Mouse (Mus musculus) ES-Bruce4 (cell line): ENCODE measurements around the gene Gm7945. TPM values are rescaled to one million over a fixed set of nuclear protein-coding genes. Genes with fewer than 3 reads are reported as not detected.
"Not testable (repeated sequence)": the region's sequence is repeated elsewhere in the genome, so short reads cannot be mapped to it uniquely, and the experiment has no call there.

Source experiments
- H3K27ac ChIP-seq: 2 replicates; pipeline ENCODE4 v1.5.1; 2012; ENCODE audit warnings: low read length, inconsistent platforms; ENCODE audit not compliant: insufficient read depth
- H3K27me3 ChIP-seq: 2 replicates; pipeline ENCODE4 v1.6.1; 2012; ENCODE audit warnings: mild to moderate bottlenecking, low read length, inconsistent platforms; ENCODE audit not compliant: control insufficient read depth, poor library complexity, insufficient read depth, severe bottlenecking
- H3K36me3 ChIP-seq: 2 replicates; pipeline ENCODE4 v1.6.1; 2012; ENCODE audit warnings: inconsistent platforms, mild to moderate bottlenecking, low read length, moderate library complexity; ENCODE audit not compliant: control insufficient read depth, poor library complexity, insufficient read depth, severe bottlenecking
- H3K4me1 ChIP-seq: one replicate; pipeline ENCODE4 v1.8.1; 2011; ENCODE audit warnings: low read length; ENCODE audit not compliant: control insufficient read depth, insufficient read depth
- H3K4me3 ChIP-seq: 2 replicates; pipeline ENCODE4 v1.5.1; 2011; ENCODE audit warnings: low read depth, mild to moderate bottlenecking, low read length
- H3K9ac ChIP-seq: 2 replicates; pipeline ENCODE4 v1.6.1; 2012; ENCODE audit warnings: low read depth, mild to moderate bottlenecking, inconsistent platforms; ENCODE audit not compliant: poor library complexity, severe bottlenecking
- H3K9me3 ChIP-seq: replicated peaks from 2 replicates; pipeline ENCODE4 v1.6.1; 2012; ENCODE audit warnings: mild to moderate bottlenecking, low read length, inconsistent platforms; ENCODE audit not compliant: control insufficient read depth, poor library complexity, insufficient read depth, severe bottlenecking
- CTCF ChIP-seq: IDR thresholded peaks from one replicate; pipeline ENCODE4 v1.8.1; 2011; ENCODE audit warnings: low read depth, low read length
- polyA plus RNA-seq: library from polyadenylated mRNA; stranded (reverse); fragments of >200 nt; gene quantifications from 2 replicates; pipeline ENCODE4 v1.2.4, GENCODE M21; 2011; ENCODE audit warnings: low read depth; ENCODE audit not compliant: missing spikeins, insufficient read depth, insufficient read length

The Gm7945 gene
- not detected in 2 replicates for polyA plus RNA-seq

DNA sequence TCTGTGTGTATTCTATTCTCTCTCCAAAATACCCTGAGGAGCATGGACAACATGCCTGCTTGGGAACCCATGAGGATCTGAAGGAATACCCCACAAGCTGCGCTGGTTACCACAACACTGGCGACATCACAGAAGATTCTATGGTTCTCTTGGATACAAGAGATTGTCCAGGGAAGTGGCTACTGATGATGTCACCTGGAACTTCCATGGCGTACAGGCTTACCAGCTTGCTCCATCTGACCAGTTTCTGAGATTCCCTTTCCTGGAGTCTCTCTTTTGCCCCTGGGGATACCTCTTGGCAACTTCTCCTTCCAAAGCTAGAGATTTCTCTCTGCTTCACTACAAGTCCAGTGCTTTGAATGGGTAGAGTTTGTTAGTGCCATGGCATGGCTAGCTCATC, at the start of gene Gm7945:
Gene Gm7945 (minus strand): TSS at position 101 of the 400 bp plus-strand sequence.
- not testable (repeated sequence) for H3K9me3 ChIP-seq, H3K4me1 ChIP-seq, H3K27me3 ChIP-seq, H3K27ac ChIP-seq, H3K9ac ChIP-seq, H3K36me3 ChIP-seq, H3K4me3 ChIP-seq

DNA sequence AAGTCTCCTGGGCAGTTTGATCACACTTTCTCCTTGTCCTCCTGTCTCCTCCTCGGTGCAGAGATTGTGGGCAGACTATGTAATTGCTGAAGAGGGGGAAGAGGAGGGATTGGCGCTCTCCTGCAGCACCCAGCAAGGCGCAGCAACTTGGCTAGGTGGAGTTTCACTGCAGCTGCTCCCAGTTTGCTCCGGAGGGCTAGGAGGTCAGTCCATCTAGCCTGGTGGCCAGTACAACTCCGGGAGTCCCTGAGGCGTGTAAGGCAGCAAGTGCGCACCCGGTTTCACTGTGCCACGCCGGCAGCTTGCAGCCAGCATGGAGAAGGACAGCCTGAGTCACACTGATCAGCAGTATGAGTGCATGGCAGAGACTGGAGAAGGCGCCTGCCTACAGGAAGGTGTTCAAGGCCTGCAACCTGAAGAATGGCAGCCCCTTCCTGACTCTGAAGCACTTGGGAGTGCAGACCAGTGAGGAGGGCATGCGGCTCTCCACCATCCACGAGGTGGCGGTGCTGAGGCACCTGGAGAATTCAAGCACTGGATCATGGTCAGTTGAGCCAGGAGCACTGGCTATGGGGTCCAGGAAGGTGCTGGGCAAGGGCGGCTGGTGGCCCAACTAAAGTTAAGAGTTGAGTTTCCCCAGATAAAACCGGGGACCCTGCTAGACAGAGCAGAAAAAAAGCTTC, 39.4 kb upstream of the Gm7945 start:
- not testable (repeated sequence) for H3K36me3 ChIP-seq, H3K9ac ChIP-seq, H3K27me3 ChIP-seq, H3K9me3 ChIP-seq, H3K4me1 ChIP-seq, H3K27ac ChIP-seq
- TF ChIP-seq CTCF, result peak; percentile 46
- H3K4me3 ChIP-seq, result peak overlapping the region; percentile 24; the same call in 1 of the 2 replicates

DNA sequence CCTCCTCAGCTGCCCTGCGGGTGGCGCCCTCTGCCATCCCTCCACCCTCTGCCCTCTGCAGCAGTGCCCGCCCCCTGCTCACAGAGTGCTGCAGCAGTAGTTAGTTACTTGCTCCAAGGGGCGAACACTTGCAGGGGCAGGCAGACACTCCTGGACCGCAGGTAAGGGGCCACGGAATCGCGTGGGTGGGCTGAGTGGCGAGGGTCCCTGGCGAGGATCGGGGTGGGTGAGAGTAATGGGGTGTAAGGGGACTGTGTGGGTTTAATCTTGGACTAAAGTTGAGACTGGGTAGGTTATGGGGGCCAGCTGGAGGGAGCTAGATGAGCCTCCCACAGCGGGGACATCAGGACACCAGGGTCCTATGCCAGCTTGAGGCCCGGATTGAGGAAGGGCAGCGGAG, 38.5 kb upstream of the Gm7945 start:
- H3K36me3 ChIP-seq, H3K9ac ChIP-seq, H3K4me3 ChIP-seq, H3K9me3 ChIP-seq, H3K4me1 ChIP-seq, H3K27ac ChIP-seq, H3K27me3 ChIP-seq: not testable (repeated sequence)

DNA sequence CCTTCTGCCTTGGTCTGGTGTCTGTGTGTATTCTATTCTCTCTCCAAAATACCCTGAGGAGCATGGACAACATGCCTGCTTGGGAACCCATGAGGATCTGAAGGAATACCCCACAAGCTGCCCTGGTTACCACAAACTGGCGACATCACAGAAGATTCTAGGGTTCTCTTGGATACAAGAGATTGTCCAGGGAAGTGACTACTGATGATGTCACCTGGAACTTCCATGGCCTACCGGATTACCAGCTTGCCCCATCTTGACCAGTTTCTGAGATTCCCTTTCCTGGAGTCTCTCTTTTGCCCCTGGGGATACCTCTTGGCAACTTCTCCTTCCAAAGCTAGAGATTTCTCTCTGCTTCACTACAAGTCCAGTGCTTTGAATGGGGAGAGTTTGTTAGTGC, 22.0 kb upstream of the Gm7945 start, which contains the start of gene Gm6482:
Gene Gm6482 (minus strand): TSS at position 101 of the 400 bp plus-strand sequence.
- H3K36me3 ChIP-seq, H3K4me1 ChIP-seq, H3K27ac ChIP-seq, H3K9ac ChIP-seq, H3K9me3 ChIP-seq, H3K4me3 ChIP-seq, H3K27me3 ChIP-seq: not testable (repeated sequence)

DNA sequence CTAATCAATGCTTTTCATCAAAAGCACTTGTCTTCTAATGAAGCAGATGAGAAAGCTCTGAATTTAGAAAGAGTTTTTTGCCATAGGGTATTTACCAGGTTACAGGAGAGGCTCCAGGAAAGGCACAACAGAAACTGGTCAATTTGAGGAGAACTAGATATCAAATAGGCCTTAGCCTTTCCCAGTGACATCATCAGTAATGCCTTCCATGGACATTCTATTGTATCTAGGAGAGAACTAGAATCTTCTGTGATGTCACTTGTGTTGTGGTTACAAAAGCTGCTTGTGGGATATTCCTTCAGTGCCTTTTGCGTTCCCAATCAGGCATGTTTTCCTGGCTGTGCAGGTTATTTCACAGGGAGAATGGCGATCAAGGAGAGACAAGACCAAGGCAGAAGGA, 37.9 kb downstream of the Gm7945 start, which contains the start of gene Gm5798:
Gene Gm5798 (plus strand): TSS at position 301 of the 400 bp plus-strand sequence.
- H3K4me3 ChIP-seq, H3K36me3 ChIP-seq, H3K9me3 ChIP-seq, H3K27ac ChIP-seq, H3K4me1 ChIP-seq, H3K27me3 ChIP-seq, H3K9ac ChIP-seq: not testable (repeated sequence)

Other genes with a start within 250 kb of the Gm7945 start
- gene Mbl1, start 234.9 kb downstream of the Gm7945 start, polyA plus RNA-seq, result not detected in 2 replicates
- not detected in 2 replicates for gene Sftpd, start 201.2 kb downstream of the Gm7945 start, polyA plus RNA-seq
- not detected in 2 replicates for gene Gm2832, start 107.6 kb downstream of the Gm7945 start, polyA plus RNA-seq
- gene Gm5798, start 37.8 kb downstream of the Gm7945 start, polyA plus RNA-seq, result not detected in 2 replicates
- not detected in 2 replicates for gene Gm6482, start 21.9 kb upstream of the Gm7945 start, polyA plus RNA-seq
- gene Gm7954, start 67.1 kb upstream of the Gm7945 start, polyA plus RNA-seq, result not detected in 2 replicates
- not detected in 2 replicates for gene Gm3486, start 103.1 kb upstream of the Gm7945 start, polyA plus RNA-seq
- gene Gm7970, start 169.2 kb upstream of the Gm7945 start, polyA plus RNA-seq, result not detected in 2 replicates
- not detected in 2 replicates for gene 1700049E17Rik2, start 186.8 kb upstream of the Gm7945 start, polyA plus RNA-seq
- not detected in 2 replicates for gene Gm3072, start 238.2 kb upstream of the Gm7945 start, polyA plus RNA-seq